Mouse (Mus musculus) limb, embryonic 14.5 days (tissue): ENCODE measurements around the gene Nfkbil1. TPM values are rescaled to one million over a fixed set of nuclear protein-coding genes. Genes with fewer than 3 reads are reported as not detected.

Experiments used
- ATAC-seq: fragments of 200-750 bp; cut with Nextera tagmentation; 2 replicates; pipeline ENCODE4 v1.8.0; 2017; ENCODE audit warnings: low read depth, moderate number of reproducible peaks, moderate TSS enrichment; ENCODE audit not compliant: low FRiP score
- DNase-seq: peaks from one replicate; pipeline ENCODE4 v3.0.0-alpha.2; 2015; ENCODE audit warnings: low spot score
- H3K27ac ChIP-seq: fragments of 300-500 bp; sonication (generic); replicated peaks from 2 replicates; pipeline ENCODE4 v1.5.1; 2014; ENCODE audit warnings: low read depth, mild to moderate bottlenecking, low read length, moderate library complexity, mixed read lengths
- H3K27me3 ChIP-seq: fragments of 300-500 bp; sonication (generic); 2 replicates; pipeline ENCODE4 v1.6.1; 2014; ENCODE audit warnings: low read length, mixed read lengths; ENCODE audit not compliant: control insufficient read depth, insufficient read depth
- H3K36me3 ChIP-seq: fragments of 300-500 bp; sonication (generic); 2 replicates; pipeline ENCODE4 v1.6.1; 2014; ENCODE audit warnings: mild to moderate bottlenecking, low read length, moderate library complexity, mixed read lengths; ENCODE audit not compliant: control insufficient read depth, insufficient read depth
- H3K4me1 ChIP-seq: fragments of 300-500 bp; sonication (generic); 2 replicates; pipeline ENCODE4 v1.6.1; 2014; ENCODE audit warnings: antibody characterized with exemption, low read length, mixed read lengths; ENCODE audit not compliant: control insufficient read depth, insufficient read depth
- H3K4me2 ChIP-seq: fragments of 300-500 bp; sonication (generic); replicated peaks from 2 replicates; pipeline ENCODE4 v1.6.1; 2014; ENCODE audit warnings: low read depth, mild to moderate bottlenecking, low read length, moderate library complexity; ENCODE audit not compliant: severe bottlenecking
- H3K4me3 ChIP-seq: fragments of 300-500 bp; sonication (generic); replicated peaks from 2 replicates; pipeline ENCODE4 v1.5.1; 2014; ENCODE audit warnings: low read length
- H3K9ac ChIP-seq: fragments of 300-500 bp; sonication (generic); 2 replicates; pipeline ENCODE4 v1.6.1; 2014; ENCODE audit warnings: mild to moderate bottlenecking, low read depth, low read length, moderate library complexity; ENCODE audit not compliant: severe bottlenecking
- H3K9me3 ChIP-seq: fragments of 300-500 bp; sonication (generic); 2 replicates; pipeline ENCODE4 v1.6.1; 2016; ENCODE audit warnings: low read length; ENCODE audit not compliant: control insufficient read depth
- POLR2A ChIP-seq: fragments of 200-500 bp; IDR thresholded peaks from 2 replicates; pipeline ENCODE4 v1.8.0; 2012; ENCODE audit warnings: inconsistent platforms, mild to moderate bottlenecking, moderate library complexity, borderline replicate concordance; ENCODE audit not compliant: insufficient read depth, insufficient read length; ENCODE audit errors: extremely low read depth
- WGBS: fragments of 180-500 bp; shearing (Covaris S2); extraction: QIAGEN DNeasy Blood & Tissue Kit; methylation state at CpG from one replicate; pipeline ENCODE4 v1.1.7; 2014; 5-methylcytosine and 5-hydroxymethylcytosine counted together
- polyA plus RNA-seq, 2 experiments: library from polyadenylated mRNA; depleted of rRNA in 1 of 2; stranded (reverse) in 1 of 2; unstranded in 1 of 2; fragments of >200 nt; fragmentation: Nextera tagmentation in 1 of 2; extraction: Ambion mirVana in 1 of 2; gene quantifications; 2 replicates each; pipeline versions ENCODE4 v1.2.1 to v1.2.3; 2012 to 2014

Nfkbil1 gene
- polyA plus RNA-seq, 2 experiments: 4.9 to 17.0 TPM

GRCm38 (mm10) chr17:35189186-35189585 lies 46.4 kb downstream of the Nfkbil1 start:
- ATAC-seq (no peak), DNase-seq (no peak)
- WGBS: 80% methylated on average over 1 of the region's 1 CpGs
- no peaks in the 10 kb centered on the region; the same call in 1 of the 2 replicates for H3K27me3 ChIP-seq
- H3K9me3 ChIP-seq: no peaks in the 10 kb centered on the region
- no peak overlapping the region for H3K4me3 ChIP-seq
- H3K9ac ChIP-seq: no peak overlapping the region
- no peak overlapping the region for H3K4me2 ChIP-seq
- TF ChIP-seq POLR2A: no peak
- H3K4me1 ChIP-seq: peaks cover 8% of the 10 kb centered on the region
- H3K36me3 ChIP-seq: no peaks in the 10 kb centered on the region
- H3K27ac ChIP-seq: no peak overlapping the region

- no peaks in the 10 kb centered on the region for H3K27me3 ChIP-seq
- no peak for DNase-seq
- no peak for ATAC-seq
- 68% methylated on average over 7 of the region's 7 CpGs for WGBS
- no peak within 1 kb of the TSS for H3K4me3 ChIP-seq
- peaks cover 8% of the 10 kb centered on the region for H3K4me1 ChIP-seq
- no peak within 1 kb of the TSS for H3K9ac ChIP-seq
- H3K9me3 ChIP-seq: no peaks in the 10 kb centered on the region
- no peak within 1 kb of the TSS for H3K4me2 ChIP-seq
- no peaks in the 10 kb centered on the region for H3K36me3 ChIP-seq
- no peak for TF ChIP-seq POLR2A
- H3K27ac ChIP-seq: 0 out of 2 replicates have a peak within 1 kb of the TSS, but pooled peaks have one; percentile 26
These were observed 47.5 kb downstream of the Nfkbil1 start, which contains the start of gene Lst1 for GRCm38 (mm10) chr17:35187959-35188610. Lst1 (minus strand) TSS chr17:35188439.

GRCm38 (mm10) chr17:35187345-35187744 lies 48.2 kb downstream of the Nfkbil1 start:
- Histone ChIP-seq H3K4me2 (no peak overlapping the region), H3K36me3 (no peaks in the 10 kb centered on the region), H3K27ac (0 out of 2 replicates have a peak overlapping the region, but pooled peaks have one; percentile 26), H3K9me3 (no peaks in the 10 kb centered on the region), H3K4me3 (no peak overlapping the region), H3K27me3 (no peaks in the 10 kb centered on the region), H3K4me1 (peaks cover 8% of the 10 kb centered on the region), H3K9ac (no peak overlapping the region)
- no peak for ATAC-seq
- no peak for TF ChIP-seq POLR2A
- 62% methylated on average over 4 of the region's 4 CpGs for WGBS
- no peak for DNase-seq

GRCm38 (mm10) chr17:35186681-35187080 lies 48.9 kb downstream of the Nfkbil1 start:
- peak overlapping the region; percentile 41 for H3K4me3 ChIP-seq
- no peaks in the 10 kb centered on the region for H3K27me3 ChIP-seq
- no peak for TF ChIP-seq POLR2A
- peak overlapping the region; percentile 56 for H3K4me2 ChIP-seq
- WGBS: 0% methylated on average over 4 of the region's 4 CpGs
- H3K27ac ChIP-seq: peak overlapping the region; percentile 82
- peak overlapping the region; percentile 48 for H3K9ac ChIP-seq
- ATAC-seq (peak; percentile 61), DNase-seq (peak; percentile 40)
- H3K9me3 ChIP-seq: no peaks in the 10 kb centered on the region
- H3K4me1 ChIP-seq: peaks cover 8% of the 10 kb centered on the region
- no peaks in the 10 kb centered on the region for H3K36me3 ChIP-seq

- Histone ChIP-seq H3K9me3 (no peaks in the 10 kb centered on the region), H3K4me2 (peak overlapping the region; percentile 56), H3K4me3 (peak overlapping the region; percentile 41), H3K27ac (peak overlapping the region; percentile 82), H3K27me3 (no peaks in the 10 kb centered on the region), H3K4me1 (peaks cover 8% of the 10 kb centered on the region), H3K9ac (peak overlapping the region; percentile 48), H3K36me3 (no peaks in the 10 kb centered on the region)
- ATAC-seq: peak; percentile 84
- WGBS: 3% methylated on average over 18 of the region's 18 CpGs
- no peak for TF ChIP-seq POLR2A
- peak; percentile 83 for DNase-seq
These were observed 49.7 kb downstream of the Nfkbil1 start for GRCm38 (mm10) chr17:35185639-35186611.
